Mouse (Mus musculus) liver, postnatal 0 days (tissue): Measurements from ENCODE around the gene Dop1b. TPM values are rescaled to one million over a fixed set of nuclear protein-coding genes. Genes with fewer than 3 reads are reported as not detected.

Experiments used
- ATAC-seq: fragments of 200-750 bp; cut with Nextera tagmentation; 2 replicates; pipeline ENCODE4 v1.8.0; 2017; ENCODE audit warnings: mild to moderate bottlenecking, moderate library complexity
- DNase-seq: peaks from one replicate; pipeline ENCODE4 v3.0.0-alpha.2; 2016
- H3K27ac ChIP-seq: fragments of 300-500 bp; sonication (generic); 2 replicates; pipeline ENCODE4 v1.5.1; 2014; ENCODE audit warnings: antibody characterized with exemption, moderate library complexity, mild to moderate bottlenecking, low read depth
- H3K27me3 ChIP-seq: fragments of 300-500 bp; sonication (generic); 2 replicates; pipeline ENCODE4 v1.6.1; 2014; ENCODE audit warnings: low read length, control low read depth, mixed read lengths; ENCODE audit not compliant: insufficient read depth
- H3K36me3 ChIP-seq: fragments of 300-500 bp; sonication (generic); replicated peaks from 2 replicates; pipeline ENCODE4 v1.6.1; 2014; ENCODE audit warnings: mild to moderate bottlenecking, control low read depth, low read length, moderate library complexity, mixed read lengths; ENCODE audit not compliant: insufficient read depth
- H3K4me1 ChIP-seq: fragments of 300-500 bp; sonication (generic); 2 replicates; pipeline ENCODE4 v1.6.1; 2014; ENCODE audit warnings: antibody characterized with exemption, mild to moderate bottlenecking, control low read depth; ENCODE audit not compliant: insufficient read depth
- H3K4me2 ChIP-seq: fragments of 300-500 bp; sonication (generic); 2 replicates; pipeline ENCODE4 v1.6.1; 2014; ENCODE audit warnings: low read depth, mild to moderate bottlenecking, low read length, moderate library complexity, mixed read lengths
- H3K4me3 ChIP-seq: fragments of 300-500 bp; sonication (generic); 2 replicates; pipeline ENCODE4 v1.5.1; 2014; ENCODE audit warnings: low read depth, low read length
- H3K9ac ChIP-seq: fragments of 300-500 bp; sonication (generic); replicated peaks from 2 replicates; pipeline ENCODE4 v1.6.1; 2014; ENCODE audit warnings: mild to moderate bottlenecking, moderate library complexity
- H3K9me3 ChIP-seq: fragments of 300-500 bp; sonication (generic); 2 replicates; pipeline ENCODE4 v1.6.1; 2016; ENCODE audit warnings: mild to moderate bottlenecking, control low read depth, low read length, mixed read lengths
- CTCF ChIP-seq: sonication (generic); IDR thresholded peaks from 2 replicates; pipeline ENCODE4 v1.5.1; 2016; ENCODE audit warnings: antibody characterized with exemption, low read depth
- EP300 ChIP-seq: IDR thresholded peaks from 2 replicates; pipeline ENCODE4 v1.6.1; 2016; ENCODE audit warnings: antibody characterized with exemption, low read depth, mild to moderate bottlenecking
- WGBS: fragments of 180-500 bp; shearing (Covaris S2); extraction: QIAGEN DNeasy Blood & Tissue Kit; methylation state at CpG from one replicate; pipeline ENCODE4 v1.1.7; 2014; ENCODE audit not compliant: insufficient replicate concordance; 5-methylcytosine and 5-hydroxymethylcytosine counted together
- polyA plus RNA-seq: library from polyadenylated mRNA; unstranded; fragments of >200 nt; fragmentation: Nextera tagmentation; extraction: Ambion mirVana; gene quantifications from 2 replicates; pipeline ENCODE4 v1.2.1, GENCODE M21; 2015

Gene Dop1b
- polyA plus RNA-seq, 1 experiment from 2014 or later, result 6.4 TPM

- no peak for TF ChIP-seq EP300
- no peak for TF ChIP-seq CTCF
- no peak for ATAC-seq
- H3K9me3 ChIP-seq, result no peaks in the 10 kb centered on the region
These were observed 87.4 kb downstream of the Dop1b start for GRCm38 (mm10) chr16:93799071-93799470.

GRCm38 (mm10) chr16:93799936-93800335, 88.2 kb downstream of the Dop1b start:
- Histone ChIP-seq H3K4me2 (no peak overlapping the region), H3K4me3 (no peak overlapping the region), H3K9ac (no peak overlapping the region), H3K4me1 (peaks cover 24% of the 10 kb centered on the region), H3K27me3 (no peaks in the 10 kb centered on the region), H3K36me3 (peaks cover 17% of the 10 kb centered on the region), H3K9me3 (no peaks in the 10 kb centered on the region), H3K27ac (no peak overlapping the region)
- WGBS, result 90% methylated on average over 16 of the region's 16 CpGs
- DNase-seq (no peak), ATAC-seq (no peak)
- TF ChIP-seq EP300 (no peak), CTCF (no peak)

More at GRCm38 (mm10) chr16:93799071-93799470, 87.4 kb downstream of the Dop1b start:
- Histone ChIP-seq H3K9ac (no peak overlapping the region), H3K4me2 (no peak overlapping the region), H3K27me3 (no peaks in the 10 kb centered on the region), H3K4me3 (no peak overlapping the region), H3K27ac (0 out of 2 replicates have a peak overlapping the region, but pooled peaks have one; percentile 49), H3K4me1 (peaks cover 24% of the 10 kb centered on the region), H3K36me3 (peaks cover 13% of the 10 kb centered on the region)
- no peak for DNase-seq
- WGBS, result 65% methylated on average over 3 of the region's 3 CpGs

GRCm38 (mm10) chr16:93807167-93807566, 95.5 kb downstream of the Dop1b start:
- ATAC-seq (no peak), DNase-seq (no peak)
- Histone ChIP-seq H3K27me3 (no peaks in the 10 kb centered on the region), H3K9ac (no peak overlapping the region), H3K36me3 (peaks cover 30% of the 10 kb centered on the region), H3K4me3 (no peak overlapping the region), H3K9me3 (no peaks in the 10 kb centered on the region), H3K4me2 (no peak overlapping the region), H3K4me1 (peaks cover 13% of the 10 kb centered on the region), H3K27ac (no peak overlapping the region)
- 86% methylated on average over 6 of the region's 6 CpGs for WGBS
- no peak for TF ChIP-seq EP300
- TF ChIP-seq CTCF, result no peak

GRCm38 (mm10) chr16:93807961-93808554, 96.4 kb downstream of the Dop1b start:
- Histone ChIP-seq H3K27ac (0 out of 2 replicates have a peak overlapping the region, but pooled peaks have one; percentile 9), H3K36me3 (peaks cover 35% of the 10 kb centered on the region), H3K9ac (no peak overlapping the region), H3K4me3 (no peak overlapping the region), H3K4me2 (no peak overlapping the region), H3K9me3 (no peaks in the 10 kb centered on the region), H3K27me3 (no peaks in the 10 kb centered on the region), H3K4me1 (peaks cover 13% of the 10 kb centered on the region)
- DNase-seq (no peak), ATAC-seq (0 out of 2 replicates have a peak, but pooled peaks have one; percentile 26)
- TF ChIP-seq EP300, result no peak
- TF ChIP-seq CTCF, result no peak
- 50% methylated on average over 8 of the region's 8 CpGs for WGBS

GRCm38 (mm10) chr16:93815856-93816736, 104.4 kb downstream of the Dop1b start:
- no peaks in the 10 kb centered on the region for H3K9me3 ChIP-seq
- H3K27me3 ChIP-seq, result no peaks in the 10 kb centered on the region
- H3K4me1 ChIP-seq, result peaks cover 33% of the 10 kb centered on the region
- ATAC-seq (peak; percentile 88), DNase-seq (peak; percentile 87)
- peaks cover 5% of the 10 kb centered on the region for H3K36me3 ChIP-seq
- WGBS, result 29% methylated on average over 20 of the region's 20 CpGs
- TF ChIP-seq CTCF (no peak), EP300 (peak; percentile 63; the same call in 1 of the 2 replicates)
- peak overlapping the region; percentile 95 for H3K27ac ChIP-seq
- peak overlapping the region; percentile 28 for H3K4me3 ChIP-seq
- H3K9ac ChIP-seq, result peak overlapping the region; percentile 60
- peak overlapping the region; percentile 63 for H3K4me2 ChIP-seq

DNA sequence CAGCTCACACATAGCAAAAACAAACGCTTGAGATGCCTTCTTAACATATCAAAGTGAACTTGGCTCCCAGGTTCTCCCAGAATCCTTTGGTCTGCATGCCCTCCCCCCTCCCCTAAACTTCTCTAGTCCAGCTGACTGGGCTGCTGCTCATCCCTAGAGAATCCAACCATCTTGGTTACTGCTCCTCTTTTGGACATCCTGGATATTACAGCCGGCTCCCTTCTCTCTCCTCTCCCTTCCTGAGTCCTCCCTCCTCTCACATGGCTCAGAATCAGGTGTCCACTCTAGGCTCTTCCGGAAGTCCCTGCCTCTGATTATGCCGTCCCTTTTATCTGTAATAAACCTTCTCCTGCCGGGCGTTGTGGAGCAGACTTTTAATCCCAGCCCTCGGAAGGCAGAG, 105.2 kb downstream of the Dop1b start:
- ATAC-seq (peak; percentile 11), DNase-seq (no peak)
- H3K36me3 ChIP-seq, result peaks cover 5% of the 10 kb centered on the region
- H3K4me2 ChIP-seq, result peak overlapping the region; percentile 63
- H3K9me3 ChIP-seq, result no peaks in the 10 kb centered on the region
- no peak for TF ChIP-seq CTCF
- TF ChIP-seq EP300, result no peak
- no peaks in the 10 kb centered on the region for H3K27me3 ChIP-seq
- H3K27ac ChIP-seq, result peak overlapping the region; percentile 95
- H3K4me3 ChIP-seq, result 0 out of 2 replicates have a peak overlapping the region, but pooled peaks have one; percentile 28
- peak overlapping the region; percentile 60 for H3K9ac ChIP-seq
- WGBS, result 36% methylated on average over 7 of the region's 7 CpGs
- H3K4me1 ChIP-seq, result peaks cover 33% of the 10 kb centered on the region
